Mouse (Mus musculus) hindbrain, embryonic 11.5 days (tissue): Measurements from ENCODE around the gene Ninl. TPM values are rescaled to one million over a fixed set of nuclear protein-coding genes. Genes with fewer than 3 reads are reported as not detected.

ENCODE experiments used
- ATAC-seq: fragments of 200-750 bp; cut with Nextera tagmentation; 2 replicates; pipeline ENCODE4 v1.8.0; 2017; ENCODE audit warnings: mild to moderate bottlenecking, moderate TSS enrichment, moderate library complexity; ENCODE audit not compliant: low FRiP score
- DNase-seq: peaks from one replicate; pipeline ENCODE4 v3.0.0-alpha.2; 2015; ENCODE audit warnings: low spot score
- H3K27ac ChIP-seq: fragments of 300-500 bp; sonication (generic); 2 replicates; pipeline ENCODE4 v1.5.1; 2014; ENCODE audit warnings: mild to moderate bottlenecking, low read depth, low read length
- H3K27me3 ChIP-seq: fragments of 300-500 bp; sonication (generic); 2 replicates; pipeline ENCODE4 v1.6.1; 2014; ENCODE audit warnings: mild to moderate bottlenecking, low read length, moderate library complexity, mixed read lengths; ENCODE audit not compliant: control insufficient read depth, insufficient read depth
- H3K36me3 ChIP-seq: fragments of 300-500 bp; sonication (generic); 2 replicates; pipeline ENCODE4 v1.6.1; 2014; ENCODE audit warnings: mild to moderate bottlenecking, low read length, moderate library complexity, mixed read lengths; ENCODE audit not compliant: control insufficient read depth, insufficient read depth
- H3K4me1 ChIP-seq: fragments of 300-500 bp; sonication (generic); replicated peaks from 2 replicates; pipeline ENCODE4 v1.6.1; 2014; ENCODE audit warnings: low read length, mixed read lengths; ENCODE audit not compliant: control insufficient read depth, insufficient read depth
- H3K4me2 ChIP-seq: fragments of 300-500 bp; sonication (generic); replicated peaks from 2 replicates; pipeline ENCODE4 v1.6.1; 2014; ENCODE audit warnings: mild to moderate bottlenecking, low read depth, low read length
- H3K4me3 ChIP-seq: fragments of 300-500 bp; sonication (generic); 2 replicates; pipeline ENCODE4 v1.5.1; 2014; ENCODE audit warnings: low read depth, low read length
- H3K9ac ChIP-seq: fragments of 300-500 bp; sonication (generic); 2 replicates; pipeline ENCODE4 v1.6.1; 2014; ENCODE audit warnings: low read depth, low read length
- H3K9me3 ChIP-seq: fragments of 300-500 bp; sonication (generic); 2 replicates; pipeline ENCODE4 v1.6.1; 2016; ENCODE audit warnings: low read length; ENCODE audit not compliant: control insufficient read depth
- WGBS: fragments of 180-500 bp; shearing (Covaris S2); extraction: QIAGEN DNeasy Blood & Tissue Kit; methylation state at CpG from one replicate; pipeline ENCODE4 v1.1.7; 2014; 5-methylcytosine and 5-hydroxymethylcytosine counted together
- polyA plus RNA-seq: library from polyadenylated mRNA; unstranded; fragments of >200 nt; fragmentation: Nextera tagmentation; extraction: Ambion mirVana; gene quantifications from 2 replicates; pipeline ENCODE4 v1.2.1, GENCODE M21; 2014

Gene Ninl
- polyA plus RNA-seq, 1 experiment from 2014 or later: 10.9 TPM

DNA sequence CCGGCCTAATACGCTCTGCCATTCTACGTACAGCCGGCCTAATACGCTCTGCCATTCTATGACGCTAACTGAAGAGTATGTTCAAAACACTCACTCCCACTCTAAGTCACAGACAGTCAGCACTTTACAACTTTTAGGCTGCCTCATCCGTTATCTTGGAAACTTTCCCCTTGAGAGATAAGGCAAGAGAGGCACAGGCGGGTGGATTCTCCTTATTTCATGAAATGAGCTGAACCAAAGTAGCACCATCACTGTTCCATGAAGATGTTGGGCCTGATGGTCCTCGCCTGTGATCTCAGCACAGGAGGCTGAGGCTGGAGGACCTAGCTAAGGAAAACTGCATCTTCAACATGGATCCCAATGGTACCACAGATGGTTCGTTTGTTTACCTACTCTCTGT, 34.8 kb downstream of the Ninl start:
- H3K36me3 ChIP-seq: no peaks in the 10 kb centered on the region
- ATAC-seq (no peak), DNase-seq (no peak)
- no peak overlapping the region for H3K4me2 ChIP-seq
- no peak overlapping the region for H3K27ac ChIP-seq
- H3K4me1 ChIP-seq: no peaks in the 10 kb centered on the region
- no peaks in the 10 kb centered on the region for H3K9me3 ChIP-seq
- H3K4me3 ChIP-seq: no peak overlapping the region
- no peak overlapping the region for H3K9ac ChIP-seq
- no peaks in the 10 kb centered on the region for H3K27me3 ChIP-seq
- 90% methylated on average over 10 of the region's 10 CpGs for WGBS

DNA sequence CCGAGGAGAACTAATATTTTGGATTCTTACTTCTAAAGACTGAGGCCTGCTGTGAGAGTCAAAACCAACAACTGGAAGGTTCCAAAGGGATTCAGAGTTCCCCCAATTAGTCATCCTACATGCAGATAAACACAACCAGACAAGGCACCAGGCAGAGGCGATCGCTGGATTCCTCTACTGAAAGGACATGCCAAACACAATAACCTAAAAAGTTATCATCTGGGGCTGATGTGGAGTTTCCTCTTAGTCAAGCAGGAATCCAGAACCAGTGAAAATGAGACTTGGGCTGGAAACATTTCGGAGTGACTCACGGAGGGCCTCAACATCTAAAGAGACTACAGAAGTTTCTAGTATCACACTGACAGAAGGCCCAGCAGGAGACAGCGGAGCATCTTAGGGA, 35.4 kb downstream of the Ninl start:
- no peak overlapping the region for H3K4me3 ChIP-seq
- ATAC-seq (no peak), DNase-seq (no peak)
- WGBS: 83% methylated on average over 6 of the region's 6 CpGs
- H3K4me1 ChIP-seq: no peaks in the 10 kb centered on the region
- H3K4me2 ChIP-seq: no peak overlapping the region
- no peaks in the 10 kb centered on the region for H3K36me3 ChIP-seq
- H3K27me3 ChIP-seq: no peaks in the 10 kb centered on the region
- no peak overlapping the region for H3K9ac ChIP-seq
- no peak overlapping the region for H3K27ac ChIP-seq
- H3K9me3 ChIP-seq: no peaks in the 10 kb centered on the region

DNA sequence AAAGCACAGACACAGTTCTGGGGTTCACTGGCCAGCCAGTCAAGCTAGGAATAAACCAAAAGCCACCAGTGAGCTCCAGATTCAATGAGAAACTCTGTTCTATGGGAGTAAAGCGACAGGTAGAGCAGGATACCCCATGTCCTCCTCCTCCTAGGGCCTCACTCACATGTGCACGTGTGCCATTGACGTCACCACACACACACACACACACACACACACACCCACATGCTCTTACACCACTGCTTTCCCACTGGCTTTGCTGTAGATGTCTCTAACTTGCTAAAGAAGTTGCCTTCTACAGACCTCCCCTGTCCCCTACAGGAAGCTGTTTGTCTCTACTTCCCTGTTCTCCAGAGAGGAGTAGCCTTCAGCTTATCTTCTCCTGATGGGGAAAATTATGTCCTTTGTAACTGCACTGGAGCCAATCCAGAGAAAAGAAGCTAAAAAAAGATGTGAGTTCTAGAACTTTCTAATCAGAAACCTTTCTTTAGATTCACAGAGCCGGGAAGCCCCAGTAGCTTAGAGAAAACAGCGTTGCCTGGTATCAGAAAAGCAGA, 37.5 kb downstream of the Ninl start:
- Histone ChIP-seq H3K4me3 (no peak overlapping the region), H3K4me1 (no peaks in the 10 kb centered on the region), H3K27ac (no peak overlapping the region), H3K9me3 (no peaks in the 10 kb centered on the region), H3K27me3 (no peaks in the 10 kb centered on the region), H3K36me3 (no peaks in the 10 kb centered on the region), H3K9ac (no peak overlapping the region), H3K4me2 (no peak overlapping the region)
- DNase-seq (no peak), ATAC-seq (no peak)
- 91% methylated on average over 5 of the region's 5 CpGs for WGBS

DNA sequence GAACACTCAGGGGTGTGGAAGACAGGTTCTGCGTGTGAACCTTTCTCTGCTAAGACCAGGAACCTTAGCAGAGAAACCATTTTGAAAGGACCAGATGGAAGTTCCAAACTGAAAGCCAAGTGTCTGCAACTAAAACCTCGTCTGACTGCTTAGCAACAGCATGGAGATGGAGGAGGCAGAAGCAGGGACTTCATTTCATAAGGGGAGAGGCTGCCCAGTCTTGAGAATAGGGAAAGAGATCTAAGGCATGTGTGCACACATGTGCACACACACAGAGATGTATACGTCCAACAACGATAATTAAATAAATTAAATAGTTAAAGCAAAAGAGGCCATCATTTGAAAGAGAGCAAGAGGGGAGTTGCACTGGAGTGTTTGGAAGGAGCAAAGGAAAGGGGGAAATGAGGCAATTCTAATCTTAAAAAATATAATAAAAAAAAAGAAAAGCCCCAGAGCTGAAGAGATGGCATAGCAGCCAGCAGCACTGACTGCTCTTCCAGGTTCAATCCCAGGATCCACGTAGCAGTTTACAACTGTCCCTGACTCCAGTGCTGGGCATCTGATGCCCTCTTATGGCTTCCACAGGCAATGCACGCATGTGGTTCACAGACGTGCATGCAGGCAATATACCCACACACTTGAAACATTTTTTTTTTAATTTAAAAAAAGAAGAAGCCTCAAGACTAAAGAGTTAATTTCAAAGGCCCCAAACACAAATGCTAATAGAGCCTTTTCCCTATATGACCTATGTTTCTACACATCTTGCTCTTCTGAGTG, 38.6 kb downstream of the Ninl start:
- no peak overlapping the region for H3K27ac ChIP-seq
- ATAC-seq (peak; percentile 84; the same call in 1 of the 2 replicates), DNase-seq (peak; percentile 66)
- H3K4me1 ChIP-seq: no peaks in the 10 kb centered on the region
- H3K4me2 ChIP-seq: no peak overlapping the region
- H3K27me3 ChIP-seq: no peaks in the 10 kb centered on the region
- H3K36me3 ChIP-seq: no peaks in the 10 kb centered on the region
- H3K4me3 ChIP-seq: no peak overlapping the region
- 50% methylated on average over 7 of the region's 7 CpGs for WGBS
- H3K9ac ChIP-seq: no peak overlapping the region
- H3K9me3 ChIP-seq: no peaks in the 10 kb centered on the region

DNA sequence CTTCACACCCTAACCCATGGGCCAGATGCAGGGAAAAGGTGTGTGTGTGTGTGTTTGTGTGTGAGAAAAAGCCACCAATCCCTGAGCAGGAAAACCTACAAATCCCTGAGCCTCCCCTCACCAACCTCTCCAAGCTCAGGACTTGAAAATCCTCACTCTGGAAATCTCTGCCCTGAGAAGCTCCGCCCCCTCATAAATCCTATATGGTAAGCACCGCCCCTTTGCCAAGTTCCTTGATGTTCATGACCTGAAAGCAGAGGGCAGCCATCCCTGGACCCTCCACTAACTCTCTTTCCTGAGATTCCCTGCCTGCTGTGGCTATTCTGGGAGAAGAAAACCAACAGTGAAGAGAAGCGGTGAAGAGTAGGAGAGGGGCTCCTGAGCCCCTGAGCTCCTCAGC, 40.2 kb downstream of the Ninl start:
- H3K27ac ChIP-seq: no peak overlapping the region
- H3K9me3 ChIP-seq: no peaks in the 10 kb centered on the region
- H3K4me1 ChIP-seq: no peaks in the 10 kb centered on the region
- no peaks in the 10 kb centered on the region for H3K36me3 ChIP-seq
- 76% methylated on average over 3 of the region's 3 CpGs for WGBS
- no peak overlapping the region for H3K4me2 ChIP-seq
- DNase-seq: peak; percentile 10
- no peak overlapping the region for H3K4me3 ChIP-seq
- no peak for ATAC-seq
- H3K9ac ChIP-seq: no peak overlapping the region
- H3K27me3 ChIP-seq: no peaks in the 10 kb centered on the region

DNA sequence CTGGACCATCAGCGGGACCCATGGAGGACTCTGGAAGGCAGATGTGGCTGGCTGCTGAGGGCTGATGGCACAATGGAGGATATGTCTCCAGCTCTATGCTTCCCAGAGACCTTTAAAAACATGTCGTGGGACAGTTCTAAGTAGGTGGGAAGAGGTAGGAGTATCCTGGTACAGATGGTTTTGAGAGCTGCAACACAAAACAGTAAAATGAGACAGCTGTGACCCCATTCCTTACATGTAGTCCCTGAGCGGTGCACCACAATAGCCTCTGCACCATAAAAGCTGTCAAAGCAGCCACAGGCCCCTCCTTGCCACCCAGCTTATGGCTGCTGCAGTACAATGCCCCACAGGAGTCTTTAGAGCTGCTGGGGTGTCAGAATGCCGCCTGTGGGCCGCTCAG, 41.6 kb downstream of the Ninl start:
- no peaks in the 10 kb centered on the region for H3K36me3 ChIP-seq
- H3K27ac ChIP-seq: no peak overlapping the region
- 60% methylated on average over 5 of the region's 5 CpGs for WGBS
- no peaks in the 10 kb centered on the region for H3K27me3 ChIP-seq
- no peak overlapping the region for H3K4me3 ChIP-seq
- H3K4me2 ChIP-seq: no peak overlapping the region
- no peak for ATAC-seq
- H3K9me3 ChIP-seq: no peaks in the 10 kb centered on the region
- H3K4me1 ChIP-seq: no peaks in the 10 kb centered on the region
- H3K9ac ChIP-seq: no peak overlapping the region
- DNase-seq: no peak

DNA sequence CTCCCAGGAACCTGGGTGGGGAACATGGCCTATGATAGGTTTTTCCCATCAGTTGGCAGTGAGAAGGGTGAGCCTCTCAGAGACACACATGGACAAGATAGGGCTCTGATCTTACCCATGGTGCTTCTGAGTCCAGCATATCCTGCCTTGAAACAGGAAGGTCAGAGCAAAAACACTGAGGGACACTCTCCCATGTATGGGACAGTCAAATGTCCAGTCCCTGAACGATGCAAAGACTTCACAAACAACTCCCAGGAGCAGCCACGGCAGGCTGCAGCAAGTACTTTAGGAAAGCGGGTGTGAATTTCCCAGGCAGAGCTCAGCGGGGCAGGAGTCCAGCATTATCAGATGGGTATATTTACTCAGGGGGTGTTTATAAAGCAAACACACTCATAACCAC, 43.9 kb downstream of the Ninl start:
- Histone ChIP-seq H3K9ac (no peak overlapping the region), H3K4me3 (no peak overlapping the region), H3K36me3 (no peaks in the 10 kb centered on the region), H3K27ac (no peak overlapping the region), H3K27me3 (no peaks in the 10 kb centered on the region), H3K4me2 (no peak overlapping the region), H3K4me1 (no peaks in the 10 kb centered on the region), H3K9me3 (no peaks in the 10 kb centered on the region)
- ATAC-seq (no peak), DNase-seq (no peak)
- 83% methylated on average over 4 of the region's 4 CpGs for whole genome bisulfite sequencing

DNA sequence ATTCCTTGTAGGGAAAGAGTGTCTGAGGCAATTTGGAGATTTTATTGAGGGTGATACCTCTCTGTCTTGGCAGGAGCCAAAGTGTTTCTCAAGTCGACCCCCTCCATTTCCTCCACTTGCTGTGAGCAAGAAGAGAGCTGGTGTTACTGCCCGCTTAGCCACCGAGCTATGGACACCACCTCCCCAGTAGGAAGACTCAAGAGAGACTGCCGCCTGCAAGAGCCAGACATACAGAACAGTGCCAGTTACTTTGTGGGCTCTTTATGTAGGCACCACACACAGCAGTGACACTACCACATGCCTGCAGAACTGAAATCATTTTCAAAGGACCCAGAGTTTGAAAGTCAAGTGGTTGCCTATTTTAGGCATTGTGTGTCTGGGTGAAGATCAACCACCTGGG, 48.1 kb downstream of the Ninl start:
- Histone ChIP-seq H3K4me2 (no peak overlapping the region), H3K27me3 (no peaks in the 10 kb centered on the region), H3K9ac (no peak overlapping the region), H3K9me3 (no peaks in the 10 kb centered on the region), H3K4me1 (no peaks in the 10 kb centered on the region), H3K4me3 (no peak overlapping the region), H3K27ac (no peak overlapping the region), H3K36me3 (no peaks in the 10 kb centered on the region)
- DNase-seq (no peak), ATAC-seq (no peak)
- 96% methylated on average over 4 of the region's 4 CpGs for WGBS

DNA sequence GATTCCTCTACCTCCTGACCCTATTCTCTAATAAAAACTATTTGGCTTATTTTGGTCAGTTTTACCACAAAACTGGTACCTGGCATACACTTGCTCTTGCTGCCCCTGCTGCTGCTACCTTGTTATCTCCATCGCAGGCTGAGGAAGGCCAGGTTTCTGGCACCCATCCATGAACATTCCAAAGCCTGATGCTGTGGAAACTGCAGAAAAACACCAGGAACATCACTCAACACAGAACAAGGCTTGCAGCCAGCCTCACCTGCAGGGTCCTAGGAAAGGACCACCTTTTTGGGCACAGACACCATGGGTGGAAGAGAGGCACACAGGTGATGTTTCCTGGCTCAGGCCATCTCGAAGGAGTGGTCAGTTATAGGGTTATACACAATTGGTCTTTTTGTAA, 48.7 kb downstream of the Ninl start:
- DNase-seq: no peak
- 94% methylated on average over 2 of the region's 2 CpGs for WGBS
- no peak overlapping the region for H3K27ac ChIP-seq

More for the DNA sequence above, 48.7 kb downstream of the Ninl start:
- Histone ChIP-seq H3K36me3 (no peaks in the 10 kb centered on the region), H3K27me3 (no peaks in the 10 kb centered on the region), H3K9ac (no peak overlapping the region), H3K9me3 (no peaks in the 10 kb centered on the region), H3K4me1 (no peaks in the 10 kb centered on the region), H3K4me3 (no peak overlapping the region), H3K4me2 (no peak overlapping the region)
- ATAC-seq: no peak
